Mouse (Mus musculus): ENCODE data around the gene Itpkb.

DNA sequence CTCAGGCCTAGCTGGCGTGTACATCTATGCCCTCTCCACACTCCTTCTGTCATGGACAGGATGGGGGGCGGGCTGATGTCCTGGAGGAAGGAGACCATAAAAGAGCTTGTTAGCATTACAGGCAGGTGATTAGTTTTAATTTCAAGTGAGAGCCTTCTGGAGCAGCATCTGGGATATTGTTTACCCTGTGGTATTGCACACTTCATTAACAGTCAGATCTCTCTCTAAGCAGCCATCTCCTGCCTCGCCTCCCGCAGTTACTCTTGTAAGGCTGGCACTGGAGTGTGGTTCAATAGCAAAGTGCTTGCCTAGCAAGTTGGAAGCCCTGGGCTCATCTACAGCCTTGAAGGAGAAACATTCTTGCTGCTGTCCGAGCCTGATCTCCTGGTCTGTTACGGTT lies 17.6 kb downstream of the Itpkb start:
- TF ChIP-seq TAL1 (IDR thresholded peaks at IDR 0.05; ENCODE audit: low read length) = no peak
- no peak for TF ChIP-seq POLR2AphosphoS5 (IDR thresholded peaks at IDR 0.05; ENCODE audit: borderline replicate concordance, low read depth, low read length)

All from MEL (cell line).